13 mouse cellular contexts compared by ENCODE assay signal in genomic region chr7:66365904-66366303, GRCm38 (mm10). TPM values are rescaled to one million over a fixed set of nuclear protein-coding genes. Genes with fewer than 3 reads are reported as not detected.
A peak's percentile ranks its signal among the peaks of the same experiment; 100 is the strongest.
DNase-seq lines count a peak whose midpoint lies in the region; ATAC-seq lines count a peak whose summit lies in the region.
"Had no signal": no experiment of that assay in that cellular context is flagged by ENCODE, and none has a peak within 500 bp of the region (broad histone marks: within the 10 kb centered on the region; RNA-seq: fewer than 3 reads in every experiment).

Gene Gm10974, plus strand, starts transcription at chr7:66365905.

- no peak within 1 kb of the TSS for H3K9ac ChIP-seq in forebrain, embryonic 11.5 days (ENCODE audit: low read length)
- H3K9ac ChIP-seq: midbrain, embryonic 13.5 days had no signal

- DNase-seq in gastrocnemius, adult 18-20 months (ENCODE audit: low spot score): peak; percentile 35
- DNase-seq in gastrocnemius, adult 8-10 months (ENCODE audit: low spot score in 2 of 2): no peak
- DNase-seq in ovary, adult 18-20 months (ENCODE audit: low spot score): peak; percentile 56
- DNase-seq in ovary, postnatal 10 days (ENCODE audit: low spot score): no peak
- DNase-seq in kidney, postnatal 36 days: peak; percentile 25 to 67
- no peak for DNase-seq in forebrain, embryonic 11.5 days (ENCODE audit: low spot score)
- DNase-seq in cerebellum, postnatal 14 days: no peak
- DNase-seq in cerebellum, adult 18-20 months: no peak

- 69% methylated on average over 2 of the region's 2 CpGs for WGBS in forebrain, embryonic 11.5 days

- no peak within 1 kb of the TSS for H3K4me2 ChIP-seq in forebrain, embryonic 11.5 days (ENCODE audit: low read depth, low read length, severe bottlenecking)
- H3K4me2 ChIP-seq: midbrain, embryonic 13.5 days had no signal

- H3K36me3 ChIP-seq in forebrain, embryonic 11.5 days (ENCODE audit: control insufficient read depth, insufficient read depth, low read length): no peaks in the 10 kb centered on the region
- H3K36me3 ChIP-seq: midbrain, embryonic 13.5 days had no signal

- H3K4me1 ChIP-seq in forebrain, embryonic 11.5 days (replicated peaks; ENCODE audit: control insufficient read depth, insufficient read depth, low read length): no peaks in the 10 kb centered on the region
- H3K4me1 ChIP-seq: midbrain, embryonic 13.5 days had no signal

- no peak for ATAC-seq in forebrain, embryonic 11.5 days (replicated peaks; ENCODE audit: low FRiP score)
- ATAC-seq: activated CD4-positive, CD25-positive, alpha-beta regulatory T cell, adult 4 months; midbrain, embryonic 13.5 days had no signal

- no peaks in the 10 kb centered on the region; the same call in 1 of the 2 replicates for H3K9me3 ChIP-seq in forebrain, embryonic 11.5 days (ENCODE audit: control insufficient read depth, low read length)

- H3K4me3 ChIP-seq in forebrain, embryonic 11.5 days (ENCODE audit: low read depth, low read length): no peak within 1 kb of the TSS
- H3K4me3 ChIP-seq: midbrain, embryonic 13.5 days had no signal

- H3K27me3 ChIP-seq in forebrain, embryonic 11.5 days (ENCODE audit: control insufficient read depth, insufficient read depth, low read length): no peaks in the 10 kb centered on the region
- H3K27me3 ChIP-seq: CH12.LX; midbrain, embryonic 13.5 days had no signal

- no peak within 1 kb of the TSS for H3K27ac ChIP-seq in forebrain, embryonic 11.5 days (ENCODE audit: low read depth, low read length)
- H3K27ac ChIP-seq: midbrain, embryonic 13.5 days had no signal

RNA-seq across cellular contexts. Expression of gene Gm10974, which starts in this region (rescaled TPM):
- not detected for total RNA-seq in gastrocnemius, adult 18-20 months (2021)
- total RNA-seq in gastrocnemius, adult 8-10 months (2022): not detected
- polyA plus RNA-seq in forebrain, embryonic 11.5 days (2014; fragmentation: Nextera tagmentation; extraction: Ambion mirVana): not detected in 2 replicates
- total RNA-seq: CH12.LX; left cerebral cortex, postnatal 25 days had no signal
- polyA plus RNA-seq: activated CD4-positive, CD25-positive, alpha-beta regulatory T cell, adult 4 months; midbrain, embryonic 13.5 days; stomach, embryonic 16.5 days had no signal

Comparison
In these comparisons a context has a peak if more than half of its experiments do, and no peak if none do; other contexts are left out.
1. DNase-seq: peak in ovary, adult 18-20 months (single experiment) and kidney, postnatal 36 days (2 of 2); none in gastrocnemius, adult 8-10 months (0 of 2), ovary, postnatal 10 days (single experiment), forebrain, embryonic 11.5 days (single experiment), cerebellum, postnatal 14 days (0 of 2) and cerebellum, adult 18-20 months (0 of 2).
2. Peak in DNase-seq in gastrocnemius, adult 18-20 months; RNA of the gene not detected or under 1 TPM.